Mouse (Mus musculus) midbrain, embryonic 14.5 days (tissue): ENCODE data around the gene Dip2b. TPM values are rescaled to one million over a fixed set of nuclear protein-coding genes. Genes with fewer than 3 reads are reported as not detected.

Source experiments
- ATAC-seq: fragments of 200-750 bp; cut with Nextera tagmentation; 2 replicates; pipeline ENCODE4 v1.8.0; 2017; ENCODE audit warnings: moderate number of reproducible peaks, moderate library complexity; ENCODE audit not compliant: low FRiP score, low TSS enrichment
- DNase-seq: peaks from one replicate; pipeline ENCODE4 v3.0.0-alpha.2; 2015
- H3K27ac ChIP-seq: fragments of 300-500 bp; sonication (generic); replicated peaks from 2 replicates; pipeline ENCODE4 v1.5.1; 2014; ENCODE audit warnings: mild to moderate bottlenecking, low read depth, low read length, moderate library complexity
- H3K27me3 ChIP-seq: fragments of 300-500 bp; sonication (generic); 2 replicates; pipeline ENCODE4 v1.6.1; 2014; ENCODE audit warnings: low read length, control low read depth, mixed read lengths; ENCODE audit not compliant: control insufficient read depth, insufficient read depth
- H3K36me3 ChIP-seq: fragments of 300-500 bp; sonication (generic); 2 replicates; pipeline ENCODE4 v1.6.1; 2014; ENCODE audit warnings: low read length, control low read depth; ENCODE audit not compliant: control insufficient read depth, insufficient read depth
- H3K4me1 ChIP-seq: fragments of 300-500 bp; sonication (generic); 2 replicates; pipeline ENCODE4 v1.6.1; 2014; ENCODE audit warnings: mild to moderate bottlenecking, antibody characterized with exemption, low read length, control low read depth; ENCODE audit not compliant: control insufficient read depth, insufficient read depth
- H3K4me2 ChIP-seq: fragments of 300-500 bp; sonication (generic); 2 replicates; pipeline ENCODE4 v1.6.1; 2014; ENCODE audit warnings: mild to moderate bottlenecking, low read length, moderate library complexity
- H3K4me3 ChIP-seq: fragments of 300-500 bp; sonication (generic); replicated peaks from 2 replicates; pipeline ENCODE4 v1.5.1; 2014; ENCODE audit warnings: low read depth, low read length
- H3K9ac ChIP-seq: fragments of 300-500 bp; sonication (generic); replicated peaks from 2 replicates; pipeline ENCODE4 v1.6.1; 2014; ENCODE audit warnings: mild to moderate bottlenecking, low read length, moderate library complexity
- H3K9me3 ChIP-seq: fragments of 300-500 bp; sonication (generic); 2 replicates; pipeline ENCODE4 v1.6.1; 2016; ENCODE audit warnings: low read length, control low read depth, mixed read lengths; ENCODE audit not compliant: control insufficient read depth
- WGBS: fragments of 180-500 bp; shearing (Covaris S2); extraction: QIAGEN DNeasy Blood & Tissue Kit; methylation state at CpG from one replicate; pipeline ENCODE4 v1.1.7; 2014; 5-methylcytosine and 5-hydroxymethylcytosine counted together
- polyA plus RNA-seq: library from polyadenylated mRNA; unstranded; fragments of >200 nt; fragmentation: Nextera tagmentation; extraction: Ambion mirVana; gene quantifications from 2 replicates; pipeline ENCODE4 v1.2.1, GENCODE M21; 2014

Gene Dip2b
- polyA plus RNA-seq, 1 experiment from 2014 or later, result 31.1 TPM

GRCm38 (mm10) chr15:100178487-100178886 lies 140.0 kb downstream of the Dip2b start:
- Histone ChIP-seq H3K9me3 (no peaks in the 10 kb centered on the region), H3K27ac (no peak overlapping the region), H3K9ac (no peak overlapping the region), H3K4me1 (no peaks in the 10 kb centered on the region), H3K4me2 (no peak overlapping the region), H3K36me3 (peaks cover 89% of the 10 kb centered on the region), H3K27me3 (no peaks in the 10 kb centered on the region), H3K4me3 (no peak overlapping the region)
- ATAC-seq (no peak), DNase-seq (no peak)
- WGBS, result 74% methylated on average over 7 of the region's 7 CpGs

GRCm38 (mm10) chr15:100179685-100180084 lies 141.2 kb downstream of the Dip2b start:
- no peaks in the 10 kb centered on the region for H3K27me3 ChIP-seq
- H3K27ac ChIP-seq, result no peak overlapping the region
- no peak overlapping the region for H3K9ac ChIP-seq
- ATAC-seq, result no peak
- no peak overlapping the region for H3K4me2 ChIP-seq
- 94% methylated on average over 6 of the region's 6 CpGs for WGBS
- no peak overlapping the region for H3K4me3 ChIP-seq
- peaks cover 89% of the 10 kb centered on the region for H3K36me3 ChIP-seq
- DNase-seq, result no peak
- H3K4me1 ChIP-seq, result no peaks in the 10 kb centered on the region
- no peaks in the 10 kb centered on the region for H3K9me3 ChIP-seq

GRCm38 (mm10) chr15:100180221-100180620 lies 141.8 kb downstream of the Dip2b start:
- WGBS, result 89% methylated on average over 4 of the region's 4 CpGs
- Histone ChIP-seq H3K27me3 (no peaks in the 10 kb centered on the region), H3K9me3 (no peaks in the 10 kb centered on the region), H3K27ac (no peak overlapping the region), H3K4me1 (no peaks in the 10 kb centered on the region), H3K9ac (no peak overlapping the region), H3K36me3 (peaks cover 89% of the 10 kb centered on the region), H3K4me3 (no peak overlapping the region), H3K4me2 (no peak overlapping the region)
- no peak for ATAC-seq
- DNase-seq, result no peak

GRCm38 (mm10) chr15:100181841-100182240 lies 143.4 kb downstream of the Dip2b start:
- no peak overlapping the region for H3K27ac ChIP-seq
- no peak overlapping the region for H3K4me2 ChIP-seq
- H3K27me3 ChIP-seq, result no peaks in the 10 kb centered on the region
- DNase-seq, result no peak
- peaks cover 95% of the 10 kb centered on the region for H3K36me3 ChIP-seq
- H3K4me3 ChIP-seq, result no peak overlapping the region
- no peak overlapping the region for H3K9ac ChIP-seq
- no peaks in the 10 kb centered on the region for H3K9me3 ChIP-seq
- ATAC-seq, result no peak
- H3K4me1 ChIP-seq, result no peaks in the 10 kb centered on the region
- 90% methylated on average over 10 of the region's 10 CpGs for WGBS

- WGBS, result 92% methylated on average over 28 of the region's 28 CpGs
- no peak for DNase-seq
- Histone ChIP-seq H3K9ac (no peak overlapping the region), H3K36me3 (peaks cover 95% of the 10 kb centered on the region), H3K9me3 (no peaks in the 10 kb centered on the region), H3K4me2 (no peak overlapping the region), H3K4me1 (no peaks in the 10 kb centered on the region), H3K27me3 (no peaks in the 10 kb centered on the region), H3K4me3 (no peak overlapping the region), H3K27ac (no peak overlapping the region)
- no peak for ATAC-seq
These were observed 144.2 kb downstream of the Dip2b start for GRCm38 (mm10) chr15:100182526-100183280.

- ATAC-seq (no peak), DNase-seq (no peak)
- Histone ChIP-seq H3K4me1 (no peaks in the 10 kb centered on the region), H3K27me3 (no peaks in the 10 kb centered on the region), H3K36me3 (peaks cover 90% of the 10 kb centered on the region), H3K9ac (no peak overlapping the region), H3K4me2 (no peak overlapping the region), H3K27ac (no peak overlapping the region), H3K4me3 (no peak overlapping the region), H3K9me3 (no peaks in the 10 kb centered on the region)
- WGBS, result 90% methylated on average over 10 of the region's 10 CpGs
These were observed 145.0 kb downstream of the Dip2b start for GRCm38 (mm10) chr15:100183510-100183909.

GRCm38 (mm10) chr15:100184821-100185496 lies 146.5 kb downstream of the Dip2b start:
- Histone ChIP-seq H3K36me3 (peaks cover 94% of the 10 kb centered on the region), H3K9ac (no peak overlapping the region), H3K9me3 (no peaks in the 10 kb centered on the region), H3K4me3 (no peak overlapping the region), H3K27ac (no peak overlapping the region), H3K27me3 (no peaks in the 10 kb centered on the region), H3K4me2 (no peak overlapping the region), H3K4me1 (no peaks in the 10 kb centered on the region)
- ATAC-seq (no peak), DNase-seq (no peak)
- WGBS, result 88% methylated on average over 5 of the region's 5 CpGs

GRCm38 (mm10) chr15:100186234-100186633 lies 147.8 kb downstream of the Dip2b start:
- Histone ChIP-seq H3K4me2 (no peak overlapping the region), H3K9me3 (no peaks in the 10 kb centered on the region), H3K27ac (no peak overlapping the region), H3K4me3 (no peak overlapping the region), H3K9ac (no peak overlapping the region), H3K27me3 (no peaks in the 10 kb centered on the region), H3K36me3 (peaks cover 94% of the 10 kb centered on the region), H3K4me1 (no peaks in the 10 kb centered on the region)
- 88% methylated on average over 9 of the region's 9 CpGs for WGBS
- ATAC-seq (no peak), DNase-seq (no peak)
